Mouse (Mus musculus) ES-Bruce4 (cell line): ENCODE data around the gene Sipa1l1. TPM values are rescaled to one million over a fixed set of nuclear protein-coding genes. Genes with fewer than 3 reads are reported as not detected.

Experiments
- H3K27ac ChIP-seq: 2 replicates; pipeline ENCODE4 v1.5.1; 2012; ENCODE audit warnings: low read length, inconsistent platforms; ENCODE audit not compliant: insufficient read depth
- H3K27me3 ChIP-seq: 2 replicates; pipeline ENCODE4 v1.6.1; 2012; ENCODE audit warnings: mild to moderate bottlenecking, low read length, inconsistent platforms; ENCODE audit not compliant: control insufficient read depth, poor library complexity, insufficient read depth, severe bottlenecking
- H3K36me3 ChIP-seq: 2 replicates; pipeline ENCODE4 v1.6.1; 2012; ENCODE audit warnings: inconsistent platforms, mild to moderate bottlenecking, low read length, moderate library complexity; ENCODE audit not compliant: control insufficient read depth, poor library complexity, insufficient read depth, severe bottlenecking
- H3K4me1 ChIP-seq: one replicate; pipeline ENCODE4 v1.8.1; 2011; ENCODE audit warnings: low read length; ENCODE audit not compliant: control insufficient read depth, insufficient read depth
- H3K4me3 ChIP-seq: 2 replicates; pipeline ENCODE4 v1.5.1; 2011; ENCODE audit warnings: low read depth, mild to moderate bottlenecking, low read length
- H3K9ac ChIP-seq: 2 replicates; pipeline ENCODE4 v1.6.1; 2012; ENCODE audit warnings: low read depth, mild to moderate bottlenecking, inconsistent platforms; ENCODE audit not compliant: poor library complexity, severe bottlenecking
- H3K9me3 ChIP-seq: replicated peaks from 2 replicates; pipeline ENCODE4 v1.6.1; 2012; ENCODE audit warnings: mild to moderate bottlenecking, low read length, inconsistent platforms; ENCODE audit not compliant: control insufficient read depth, poor library complexity, insufficient read depth, severe bottlenecking
- CTCF ChIP-seq: IDR thresholded peaks from one replicate; pipeline ENCODE4 v1.8.1; 2011; ENCODE audit warnings: low read depth, low read length
- EP300 ChIP-seq: IDR thresholded peaks from 2 replicates; pipeline ENCODE4 v1.6.1; 2011; ENCODE audit warnings: low read depth, low read length; ENCODE audit not compliant: insufficient read depth
- POLR2A ChIP-seq: IDR thresholded peaks from one replicate; pipeline ENCODE4 v1.8.1; 2011; ENCODE audit warnings: low read length; ENCODE audit not compliant: insufficient read depth
- polyA plus RNA-seq: library from polyadenylated mRNA; stranded (reverse); fragments of >200 nt; gene quantifications from 2 replicates; pipeline ENCODE4 v1.2.4, GENCODE M21; 2011; ENCODE audit warnings: low read depth; ENCODE audit not compliant: missing spikeins, insufficient read depth, insufficient read length

The Sipa1l1 gene
- polyA plus RNA-seq, 1 experiment, result 44.9 TPM

DNA sequence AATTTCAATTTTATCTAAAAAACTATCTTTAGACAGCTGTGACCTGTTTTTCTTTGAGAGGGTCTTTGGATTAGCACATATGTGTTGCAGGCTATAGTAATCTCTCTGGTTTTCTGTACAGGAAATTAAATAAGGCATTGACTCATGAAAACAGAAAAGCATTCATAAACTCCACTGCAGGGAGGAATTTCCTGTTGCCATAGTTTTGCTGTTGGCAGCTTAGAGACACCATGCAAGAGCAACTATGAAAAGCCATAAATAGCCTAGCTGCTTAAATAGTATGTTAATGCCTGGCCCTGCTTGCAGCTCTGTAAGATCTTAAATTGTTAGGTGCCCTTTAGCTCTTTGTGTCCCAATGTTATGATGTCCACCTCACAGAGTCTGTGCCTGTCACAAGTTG, 204.9 kb downstream of the Sipa1l1 start:
- Histone ChIP-seq H3K27me3 (no peaks in the 10 kb centered on the region), H3K9me3 (no peaks in the 10 kb centered on the region), H3K27ac (no peak overlapping the region), H3K4me1 (no peaks in the 10 kb centered on the region), H3K36me3 (no peaks in the 10 kb centered on the region; the same call in 1 of the 2 replicates), H3K4me3 (no peak overlapping the region), H3K9ac (no peak overlapping the region)
- TF ChIP-seq EP300 (no peak), POLR2A (no peak), CTCF (no peak)

DNA sequence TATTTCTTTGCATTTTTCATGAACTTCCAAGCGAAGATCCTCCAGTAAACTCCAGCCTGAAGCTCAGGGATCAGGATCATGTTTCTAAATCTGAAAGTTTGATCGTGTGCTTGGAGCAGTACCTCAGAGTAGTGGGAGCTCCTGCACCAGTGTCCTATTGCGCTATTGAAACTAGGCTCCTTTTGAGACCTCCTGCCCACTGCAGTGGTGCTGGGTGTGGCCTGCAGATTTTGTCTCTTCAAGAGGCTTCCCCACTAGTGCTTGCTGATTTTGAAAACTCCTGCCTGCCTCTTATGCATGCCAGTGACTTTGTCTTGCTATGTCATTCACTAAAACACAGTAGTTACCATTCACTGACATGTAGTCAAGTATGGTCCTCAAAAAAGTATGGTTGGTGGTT, 213.8 kb downstream of the Sipa1l1 start:
- H3K27ac ChIP-seq, result no peak overlapping the region
- H3K4me3 ChIP-seq, result no peak overlapping the region
- no peaks in the 10 kb centered on the region for H3K9me3 ChIP-seq
- TF ChIP-seq CTCF (no peak), EP300 (no peak), POLR2A (no peak)
- H3K9ac ChIP-seq, result no peak overlapping the region
- no peaks in the 10 kb centered on the region for H3K4me1 ChIP-seq
- no peaks in the 10 kb centered on the region for H3K27me3 ChIP-seq
- H3K36me3 ChIP-seq, result no peaks in the 10 kb centered on the region

DNA sequence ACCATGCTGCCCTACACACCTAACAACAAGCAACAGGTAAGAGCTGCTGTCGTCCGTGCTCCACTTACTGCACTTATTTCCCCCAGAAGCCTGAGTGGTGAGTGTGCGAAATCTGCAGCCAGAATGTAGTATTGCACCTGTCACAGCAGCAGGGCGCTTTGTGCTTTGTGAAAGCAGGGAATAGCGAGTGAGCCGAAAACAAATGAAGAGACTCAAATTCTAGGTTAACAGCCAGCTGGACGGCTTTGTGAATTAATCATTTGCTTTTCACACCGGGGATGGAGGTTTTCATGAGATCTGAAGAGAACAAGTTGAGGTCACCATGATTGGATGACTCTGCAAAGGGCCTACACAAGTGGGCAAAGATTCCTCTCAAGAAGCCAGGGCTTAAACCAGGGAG, 215.6 kb downstream of the Sipa1l1 start:
- Histone ChIP-seq H3K36me3 (no peaks in the 10 kb centered on the region), H3K4me3 (no peak overlapping the region), H3K4me1 (no peaks in the 10 kb centered on the region), H3K27ac (no peak overlapping the region), H3K9ac (no peak overlapping the region), H3K9me3 (no peaks in the 10 kb centered on the region), H3K27me3 (no peaks in the 10 kb centered on the region)
- TF ChIP-seq CTCF (no peak), POLR2A (no peak), EP300 (no peak)

DNA sequence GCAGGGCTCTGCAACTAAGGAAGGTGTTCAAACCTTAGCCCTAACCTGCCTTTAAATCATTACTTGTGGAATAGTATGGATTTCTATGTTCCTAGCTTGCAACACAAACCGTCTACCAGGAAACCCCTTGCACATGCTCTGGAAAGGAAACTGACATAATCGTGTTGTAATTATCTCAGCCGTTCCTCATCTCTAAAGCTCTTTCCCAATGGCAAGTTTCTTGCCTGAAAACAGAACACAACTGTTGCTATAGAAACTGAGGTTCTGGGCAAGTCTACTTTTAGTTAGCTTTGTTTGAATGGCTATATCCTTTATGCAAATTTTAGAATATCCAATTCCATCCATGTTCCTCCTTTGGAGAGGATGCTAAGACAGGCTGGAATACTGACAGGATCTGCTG, 217.9 kb downstream of the Sipa1l1 start:
- Histone ChIP-seq H3K9ac (no peak overlapping the region), H3K4me1 (no peaks in the 10 kb centered on the region), H3K27me3 (no peaks in the 10 kb centered on the region), H3K4me3 (no peak overlapping the region), H3K27ac (no peak overlapping the region), H3K36me3 (no peaks in the 10 kb centered on the region), H3K9me3 (no peaks in the 10 kb centered on the region)
- no peak for TF ChIP-seq EP300

DNA sequence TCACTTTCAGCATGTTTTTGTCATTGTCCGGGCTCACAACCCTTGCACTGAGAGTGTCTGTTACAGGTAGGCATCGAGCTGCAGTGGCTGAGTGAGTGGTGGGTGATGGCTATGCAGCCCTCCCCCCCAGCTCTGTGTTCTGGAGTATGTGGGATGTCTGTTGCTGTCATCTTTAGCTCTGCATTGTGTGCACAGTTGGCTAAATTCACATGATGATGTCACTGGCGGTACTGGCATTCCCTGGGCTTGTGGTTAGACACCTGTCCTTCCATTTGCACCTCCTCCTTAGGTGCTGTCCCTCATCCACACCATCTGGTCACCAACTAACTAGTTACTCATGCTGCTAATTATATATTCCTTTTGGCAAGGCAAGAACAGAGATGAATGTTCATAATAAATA, 218.5 kb downstream of the Sipa1l1 start:
- no peak overlapping the region for H3K27ac ChIP-seq
- TF ChIP-seq CTCF (no peak), EP300 (no peak), POLR2A (no peak)

DNA sequence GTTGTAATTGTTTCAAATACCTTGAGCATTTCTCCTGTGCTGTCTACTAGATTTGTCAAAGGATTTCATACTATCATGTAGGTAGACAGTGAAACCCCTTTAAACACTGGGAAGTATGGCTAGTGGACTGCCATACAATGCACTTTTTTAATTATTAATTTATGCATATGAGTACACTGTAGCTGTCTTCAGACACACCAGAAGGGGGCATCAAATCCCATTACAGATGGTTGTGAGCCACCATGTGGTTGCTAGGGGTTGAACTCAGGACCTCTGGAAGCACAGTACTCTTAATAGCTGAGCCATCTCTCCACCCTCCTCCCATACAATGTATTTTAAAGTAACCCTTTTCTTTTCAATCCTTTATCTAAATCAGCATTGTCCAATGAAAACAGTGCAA, 219.0 kb downstream of the Sipa1l1 start:
- no peak overlapping the region for H3K4me3 ChIP-seq
- H3K9ac ChIP-seq, result no peak overlapping the region
- H3K27ac ChIP-seq, result no peak overlapping the region
- no peak for TF ChIP-seq CTCF
- TF ChIP-seq POLR2A, result no peak
- no peak for TF ChIP-seq EP300
- no peaks in the 10 kb centered on the region for H3K36me3 ChIP-seq
- H3K9me3 ChIP-seq, result no peaks in the 10 kb centered on the region
- no peaks in the 10 kb centered on the region for H3K27me3 ChIP-seq
- H3K4me1 ChIP-seq, result no peaks in the 10 kb centered on the region

More for the DNA sequence above, 218.5 kb downstream of the Sipa1l1 start:
- H3K27me3 ChIP-seq, result no peaks in the 10 kb centered on the region
- H3K4me1 ChIP-seq, result no peaks in the 10 kb centered on the region
- no peak overlapping the region for H3K4me3 ChIP-seq
- no peak overlapping the region for H3K9ac ChIP-seq
- no peaks in the 10 kb centered on the region for H3K36me3 ChIP-seq
- no peaks in the 10 kb centered on the region for H3K9me3 ChIP-seq
